Mouse (Mus musculus): ENCODE measurements around the gene Lrrc29. TPM values are rescaled to one million over a fixed set of nuclear protein-coding genes. Genes with fewer than 3 reads are reported as not detected.

Gene Lrrc29
- polyA plus RNA-seq, 1 experiment from 2014 or later = 2.1 TPM

DNA sequence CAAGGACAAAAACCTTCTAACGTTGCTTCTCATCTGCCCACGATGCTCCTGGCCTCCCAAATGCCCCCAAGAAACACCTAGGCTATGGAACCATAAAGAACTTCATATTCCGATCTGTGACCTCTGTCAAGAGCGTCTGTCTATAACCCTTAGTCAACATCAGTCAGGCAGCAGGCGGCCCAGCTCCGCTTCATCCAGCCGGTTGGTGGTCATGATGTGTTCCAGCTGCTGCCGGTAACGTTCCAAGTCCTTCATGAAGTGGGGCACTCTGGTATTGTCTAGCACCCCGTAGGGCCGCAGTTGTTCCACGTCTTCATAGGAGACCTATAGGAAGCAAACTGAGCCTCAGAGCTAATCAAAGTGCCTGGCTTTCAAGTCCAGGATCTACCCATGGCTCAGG lies 44.3 kb downstream of the Lrrc29 start:
- H3K36me3 ChIP-seq (ENCODE audit: control insufficient read depth, insufficient read depth, low read length) = no peaks in the 10 kb centered on the region
- H3K27me3 ChIP-seq (ENCODE audit: control insufficient read depth, insufficient read depth, low read length) = peaks cover 30% of the 10 kb centered on the region
- H3K4me1 ChIP-seq (ENCODE audit: control insufficient read depth, insufficient read depth, low read length) = peaks cover 7% of the 10 kb centered on the region; the same call in 1 of the 2 replicates
- no peak overlapping the region for H3K27ac ChIP-seq (ENCODE audit: low read length)
- no peak overlapping the region for H3K4me2 ChIP-seq (ENCODE audit: low read depth, low read length)
- H3K9me3 ChIP-seq (replicated peaks; ENCODE audit: control insufficient read depth, low read length) = no peaks in the 10 kb centered on the region
- no peak overlapping the region for H3K4me3 ChIP-seq (replicated peaks; ENCODE audit: low read length)
- no peak overlapping the region for H3K9ac ChIP-seq (ENCODE audit: low read length)
- WGBS = 78% methylated on average over 12 of the region's 12 CpGs
- ATAC-seq (ENCODE audit: insufficient read depth, low FRiP score) = no peak

DNA sequence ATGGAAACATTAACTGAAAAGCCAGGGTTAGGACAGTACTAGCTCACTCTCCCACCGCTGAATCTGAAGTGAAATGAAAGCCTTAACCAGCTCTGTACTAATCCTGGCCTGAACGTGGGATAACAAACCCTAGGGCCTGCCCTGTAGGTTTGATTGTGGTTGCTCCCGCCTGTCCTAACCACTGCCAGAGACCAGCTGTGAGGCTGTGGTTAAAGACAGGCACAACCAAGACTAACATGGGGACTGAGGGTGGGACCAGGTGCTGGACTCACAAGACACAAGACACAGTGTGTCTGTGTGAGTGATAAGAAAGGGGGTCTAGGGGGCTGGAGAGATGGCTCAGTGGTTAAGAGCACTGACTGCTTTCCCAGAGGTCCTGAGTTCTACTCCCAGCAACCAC lies 45.5 kb downstream of the Lrrc29 start:
- H3K36me3 ChIP-seq (ENCODE audit: control insufficient read depth, insufficient read depth, low read length) = no peaks in the 10 kb centered on the region

DNA sequence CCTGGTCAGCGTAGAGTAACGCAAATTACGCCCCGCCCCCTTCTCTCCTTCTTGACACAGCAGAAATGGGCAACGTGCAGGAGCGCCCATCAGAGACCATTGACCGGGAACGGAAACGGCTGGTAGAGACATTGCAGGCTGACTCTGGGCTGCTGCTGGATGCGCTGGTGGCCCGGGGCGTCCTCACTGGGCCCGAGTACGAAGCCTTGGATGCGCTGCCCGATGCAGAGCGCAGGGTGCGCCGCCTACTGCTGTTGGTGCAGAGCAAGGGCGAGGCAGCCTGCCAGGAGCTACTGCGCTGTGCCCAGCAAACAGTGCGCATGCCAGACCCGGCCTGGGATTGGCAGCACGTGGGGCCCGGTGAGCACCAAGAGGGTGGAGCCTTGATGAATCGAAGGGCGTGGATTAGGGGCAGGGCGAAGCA lies 47.2 kb downstream of the Lrrc29 start:
- no peaks in the 10 kb centered on the region for H3K36me3 ChIP-seq (ENCODE audit: control insufficient read depth, insufficient read depth, low read length)
- peak; percentile 71 for ATAC-seq (ENCODE audit: insufficient read depth, low FRiP score)
- 2% methylated on average over 28 of the region's 28 CpGs for WGBS
- H3K27me3 ChIP-seq (ENCODE audit: control insufficient read depth, insufficient read depth, low read length) = peaks cover 54% of the 10 kb centered on the region
- peaks cover 16% of the 10 kb centered on the region for H3K4me1 ChIP-seq (ENCODE audit: control insufficient read depth, insufficient read depth, low read length)
- no peak overlapping the region for H3K9ac ChIP-seq (ENCODE audit: low read length)
- no peak overlapping the region for H3K27ac ChIP-seq (ENCODE audit: low read length)
- H3K9me3 ChIP-seq (replicated peaks; ENCODE audit: control insufficient read depth, low read length) = no peaks in the 10 kb centered on the region
- H3K4me2 ChIP-seq (ENCODE audit: low read depth, low read length) = peak overlapping the region; percentile 50
- peak overlapping the region; percentile 22 for H3K4me3 ChIP-seq (replicated peaks; ENCODE audit: low read length)

More for the DNA sequence above, 45.5 kb downstream of the Lrrc29 start:
- Histone ChIP-seq H3K4me2 (ENCODE audit: low read depth, low read length) (no peak overlapping the region), H3K4me3 (replicated peaks; ENCODE audit: low read length) (no peak overlapping the region), H3K9me3 (replicated peaks; ENCODE audit: control insufficient read depth, low read length) (no peaks in the 10 kb centered on the region), H3K9ac (ENCODE audit: low read length) (no peak overlapping the region), H3K4me1 (ENCODE audit: control insufficient read depth, insufficient read depth, low read length) (peaks cover 16% of the 10 kb centered on the region), H3K27ac (ENCODE audit: low read length) (no peak overlapping the region), H3K27me3 (ENCODE audit: control insufficient read depth, insufficient read depth, low read length) (peaks cover 38% of the 10 kb centered on the region)
- ATAC-seq (ENCODE audit: insufficient read depth, low FRiP score) = no peak
- 77% methylated on average over 3 of the region's 3 CpGs for WGBS

DNA sequence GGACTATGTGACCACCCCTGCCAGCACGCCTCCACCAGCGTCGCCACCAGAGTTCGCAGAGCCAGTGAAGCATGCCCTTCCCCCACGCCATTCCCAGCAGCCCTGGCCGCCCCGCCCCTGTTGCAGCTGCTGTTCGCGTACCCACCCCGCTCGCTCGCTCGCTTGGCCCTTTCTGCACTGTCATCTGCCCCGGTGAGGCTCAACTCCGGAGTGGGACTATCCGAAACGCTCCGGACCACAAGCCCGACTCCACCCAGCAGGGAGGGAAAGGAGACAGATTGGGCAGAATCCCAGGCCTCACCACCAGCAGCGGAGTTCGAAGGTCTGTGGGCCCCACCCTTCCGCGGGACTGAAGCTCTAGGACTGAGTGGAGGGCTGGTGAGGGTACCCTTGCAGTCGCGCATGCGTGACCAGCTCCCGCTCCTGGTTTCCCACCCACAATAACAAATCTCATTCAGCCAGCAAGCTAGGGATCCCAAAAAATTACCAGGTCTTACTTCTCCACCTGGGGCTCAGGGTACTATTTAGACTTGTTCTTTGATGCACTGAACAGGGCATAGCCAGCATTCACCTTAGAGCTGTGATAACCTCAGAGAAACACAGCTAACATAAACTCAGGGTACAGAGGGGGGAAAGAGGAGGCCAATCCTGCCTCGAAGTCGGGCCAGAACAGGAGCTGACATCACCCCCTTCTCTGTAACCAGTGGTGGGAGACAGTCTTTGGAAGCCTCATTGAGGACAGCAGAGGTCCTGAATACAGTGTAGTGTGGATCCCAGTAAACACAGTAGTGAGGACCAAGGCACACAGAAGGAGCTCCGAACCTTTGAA lies 49.6 kb downstream of the Lrrc29 start:
- WGBS = 4% methylated on average over 30 of the region's 30 CpGs
- Histone ChIP-seq H3K4me3 (replicated peaks; ENCODE audit: low read length) (peak overlapping the region; percentile 47), H3K36me3 (ENCODE audit: control insufficient read depth, insufficient read depth, low read length) (no peaks in the 10 kb centered on the region), H3K27me3 (ENCODE audit: control insufficient read depth, insufficient read depth, low read length) (peaks cover 68% of the 10 kb centered on the region), H3K9me3 (replicated peaks; ENCODE audit: control insufficient read depth, low read length) (no peaks in the 10 kb centered on the region), H3K4me2 (ENCODE audit: low read depth, low read length) (peak overlapping the region; percentile 68), H3K4me1 (ENCODE audit: control insufficient read depth, insufficient read depth, low read length) (peaks cover 16% of the 10 kb centered on the region), H3K9ac (ENCODE audit: low read length) (peak overlapping the region; percentile 60), H3K27ac (ENCODE audit: low read length) (no peak overlapping the region)
- ATAC-seq (ENCODE audit: insufficient read depth, low FRiP score) = peak; percentile 68; the same call in 1 of the 2 replicates

DNA sequence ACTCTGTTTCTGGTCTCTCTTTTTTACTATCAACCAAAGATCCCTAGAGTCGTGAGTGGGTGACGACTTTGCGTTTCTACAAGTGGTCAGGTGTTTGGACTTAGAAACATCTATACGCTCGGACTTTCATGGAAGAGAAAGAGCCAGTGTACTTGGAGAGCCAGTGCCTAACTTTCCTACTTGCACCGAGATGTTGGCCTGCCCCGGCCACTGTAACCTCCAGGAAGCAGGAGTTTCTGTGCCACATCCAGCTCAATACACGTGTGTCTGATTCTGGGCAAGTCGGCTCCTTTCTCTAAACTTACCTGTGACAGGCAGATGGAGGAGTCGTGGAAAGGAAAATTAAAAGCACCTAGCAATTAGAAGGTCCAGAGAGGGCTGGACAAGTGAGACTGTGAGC lies 50.2 kb downstream of the Lrrc29 start, which contains the start of gene Nol3:
Gene Nol3 (plus strand): TSS at position 301 of the 400 bp plus-strand sequence.
- no peak within 1 kb of the TSS for H3K27ac ChIP-seq (ENCODE audit: low read length)
- peak within 1 kb of the TSS; percentile 47 for H3K4me3 ChIP-seq (replicated peaks; ENCODE audit: low read length)
- peak within 1 kb of the TSS; percentile 60 for H3K9ac ChIP-seq (ENCODE audit: low read length)
- 6% methylated on average over 10 of the region's 10 CpGs for WGBS
- peaks cover 75% of the 10 kb centered on the region for H3K27me3 ChIP-seq (ENCODE audit: control insufficient read depth, insufficient read depth, low read length)
- peak within 1 kb of the TSS; percentile 68 for H3K4me2 ChIP-seq (ENCODE audit: low read depth, low read length)
- no peaks in the 10 kb centered on the region for H3K9me3 ChIP-seq (replicated peaks; ENCODE audit: control insufficient read depth, low read length)
- no peak for ATAC-seq (ENCODE audit: insufficient read depth, low FRiP score)
- H3K4me1 ChIP-seq (ENCODE audit: control insufficient read depth, insufficient read depth, low read length) = peaks cover 17% of the 10 kb centered on the region
- H3K36me3 ChIP-seq (ENCODE audit: control insufficient read depth, insufficient read depth, low read length) = no peaks in the 10 kb centered on the region

DNA sequence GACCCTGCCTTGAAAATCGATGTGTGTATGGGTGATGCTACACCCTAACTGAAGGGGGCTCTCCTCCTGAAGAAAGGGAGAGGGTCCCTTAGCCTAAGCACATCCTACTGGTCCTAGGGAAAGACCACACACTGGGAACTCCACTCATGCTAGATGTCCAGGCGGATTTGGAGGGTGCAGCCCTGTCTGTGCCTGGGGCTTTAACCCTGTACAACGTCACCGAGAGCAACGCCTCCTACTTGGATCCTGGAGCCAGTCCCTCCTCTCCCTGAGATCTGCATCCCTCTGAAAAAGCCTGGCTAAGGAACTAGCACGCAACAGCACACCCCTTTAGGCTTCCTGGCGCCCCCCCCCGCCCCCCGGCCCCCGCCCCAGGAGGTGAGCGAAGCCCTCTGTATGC lies 50.7 kb downstream of the Lrrc29 start:
- H3K36me3 ChIP-seq (ENCODE audit: control insufficient read depth, insufficient read depth, low read length) = no peaks in the 10 kb centered on the region
- peaks cover 22% of the 10 kb centered on the region for H3K4me1 ChIP-seq (ENCODE audit: control insufficient read depth, insufficient read depth, low read length)
- peak overlapping the region; percentile 68 for H3K4me2 ChIP-seq (ENCODE audit: low read depth, low read length)
- H3K9me3 ChIP-seq (replicated peaks; ENCODE audit: control insufficient read depth, low read length) = no peaks in the 10 kb centered on the region
- no peak for ATAC-seq (ENCODE audit: insufficient read depth, low FRiP score)
- WGBS = 7% methylated on average over 11 of the region's 11 CpGs
- peak overlapping the region; percentile 47; the same call in 1 of the 2 replicates for H3K4me3 ChIP-seq (replicated peaks; ENCODE audit: low read length)
- no peak overlapping the region for H3K27ac ChIP-seq (ENCODE audit: low read length)
- H3K9ac ChIP-seq (ENCODE audit: low read length) = no peak overlapping the region; the same call in 1 of the 2 replicates
- peaks cover 80% of the 10 kb centered on the region for H3K27me3 ChIP-seq (ENCODE audit: control insufficient read depth, insufficient read depth, low read length)

DNA sequence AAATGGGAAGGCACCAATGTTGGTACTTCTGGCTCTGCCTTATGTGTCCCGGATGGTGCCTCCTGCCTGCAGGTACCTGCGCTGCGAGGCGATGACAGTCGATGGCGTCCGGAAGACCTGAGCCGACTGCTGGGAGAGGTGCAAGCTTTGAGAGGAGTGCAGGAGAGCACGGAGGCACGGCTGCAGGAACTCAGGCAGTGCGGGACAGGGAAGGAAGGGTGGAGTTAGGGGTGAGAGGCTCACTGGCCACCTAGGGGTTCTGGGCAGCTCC lies 55.2 kb downstream of the Lrrc29 start:
- Histone ChIP-seq H3K9ac (ENCODE audit: low read length) (no peak overlapping the region), H3K9me3 (replicated peaks; ENCODE audit: control insufficient read depth, low read length) (no peaks in the 10 kb centered on the region), H3K4me3 (replicated peaks; ENCODE audit: low read length) (no peak overlapping the region), H3K36me3 (ENCODE audit: control insufficient read depth, insufficient read depth, low read length) (no peaks in the 10 kb centered on the region), H3K4me2 (ENCODE audit: low read depth, low read length) (0 out of 2 replicates have a peak overlapping the region, but pooled peaks have one; percentile 15), H3K27me3 (ENCODE audit: control insufficient read depth, insufficient read depth, low read length) (peaks cover 87% of the 10 kb centered on the region), H3K27ac (ENCODE audit: low read length) (no peak overlapping the region), H3K4me1 (ENCODE audit: control insufficient read depth, insufficient read depth, low read length) (peaks cover 29% of the 10 kb centered on the region)
- 6% methylated on average over 11 of the region's 11 CpGs for WGBS
- no peak for ATAC-seq (ENCODE audit: insufficient read depth, low FRiP score)

DNA sequence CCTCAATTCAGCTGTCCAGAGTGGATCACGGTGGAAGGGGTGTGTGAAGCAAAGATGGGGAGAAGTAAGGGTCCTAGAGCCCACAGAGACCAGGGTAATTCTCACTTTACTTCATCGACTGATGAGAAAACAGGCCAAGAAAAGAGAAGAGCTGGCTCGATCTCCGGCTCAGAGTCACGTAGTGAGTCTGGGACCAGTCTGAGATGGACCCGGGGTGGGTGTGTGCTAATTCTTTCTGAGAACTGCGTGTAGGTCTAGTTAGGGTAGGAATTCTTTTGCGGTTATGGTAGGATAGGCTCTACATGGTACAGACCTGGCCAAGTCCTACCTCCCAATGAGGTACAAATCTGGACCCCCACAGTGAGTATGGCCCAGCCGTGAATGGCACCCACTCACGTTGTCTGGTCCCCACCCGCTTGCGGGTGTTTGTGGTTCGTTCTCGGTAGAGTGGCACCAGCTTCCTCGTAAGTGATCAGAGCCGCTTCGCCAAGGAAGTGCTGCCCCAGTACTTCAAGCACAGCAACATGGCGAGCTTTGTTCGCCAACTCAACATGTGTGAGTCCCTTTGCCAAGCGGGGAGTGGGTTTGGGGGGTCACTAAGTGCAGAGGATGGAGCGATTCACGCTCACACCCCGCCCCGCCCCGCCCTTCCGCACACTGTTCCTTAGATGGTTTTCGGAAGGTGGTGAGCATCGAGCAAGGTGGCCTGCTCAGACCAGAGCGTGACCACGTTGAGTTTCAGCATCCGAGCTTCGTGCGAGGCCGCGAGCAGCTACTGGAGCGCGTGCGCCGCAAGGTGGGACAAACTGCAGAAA lies 55.8 kb downstream of the Lrrc29 start:
- peak overlapping the region; percentile 69 for H3K4me2 ChIP-seq (ENCODE audit: low read depth, low read length)
- H3K4me3 ChIP-seq (replicated peaks; ENCODE audit: low read length) = peak overlapping the region; percentile 49
- WGBS = 8% methylated on average over 39 of the region's 39 CpGs
- H3K36me3 ChIP-seq (ENCODE audit: control insufficient read depth, insufficient read depth, low read length) = no peaks in the 10 kb centered on the region
- ATAC-seq (ENCODE audit: insufficient read depth, low FRiP score) = no peak
- peaks cover 82% of the 10 kb centered on the region for H3K27me3 ChIP-seq (ENCODE audit: control insufficient read depth, insufficient read depth, low read length)
- H3K9ac ChIP-seq (ENCODE audit: low read length) = peak overlapping the region; percentile 61
- H3K9me3 ChIP-seq (replicated peaks; ENCODE audit: control insufficient read depth, low read length) = no peaks in the 10 kb centered on the region
- no peak overlapping the region for H3K27ac ChIP-seq (ENCODE audit: low read length)
- peaks cover 29% of the 10 kb centered on the region for H3K4me1 ChIP-seq (ENCODE audit: control insufficient read depth, insufficient read depth, low read length)

DNA sequence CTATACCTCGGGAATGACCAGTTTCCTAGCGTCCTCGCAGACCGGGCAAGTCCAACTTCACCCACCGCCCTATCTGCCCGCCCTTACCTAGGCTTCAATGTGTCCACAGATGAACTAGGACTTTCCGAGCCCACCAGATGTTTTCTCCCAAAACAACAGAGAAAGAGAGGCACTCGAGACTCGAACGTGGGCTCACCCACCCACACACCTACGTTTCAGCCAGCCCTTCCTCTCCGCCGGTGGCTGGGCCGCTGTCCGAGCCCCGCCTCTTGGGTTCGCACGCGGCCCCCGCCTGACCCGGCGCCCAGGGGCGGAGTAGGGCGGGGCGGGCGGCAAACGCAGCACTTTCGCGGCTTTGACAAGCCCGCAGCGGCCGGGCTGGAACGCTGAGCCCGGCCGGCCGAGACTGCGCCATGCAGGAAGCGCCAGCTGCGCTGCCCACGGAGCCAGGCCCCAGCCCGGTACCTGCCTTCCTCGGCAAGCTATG lies 56.6 kb downstream of the Lrrc29 start, which contains the start of gene Hsf4:
Gene Hsf4 (plus strand): TSS at position 341 of the 487 bp plus-strand sequence.
- no peak within 1 kb of the TSS for H3K27ac ChIP-seq (ENCODE audit: low read length)
- under 1% methylated on average over 42 of the region's 42 CpGs for WGBS
- H3K9me3 ChIP-seq (replicated peaks; ENCODE audit: control insufficient read depth, low read length) = no peaks in the 10 kb centered on the region
- H3K4me1 ChIP-seq (ENCODE audit: control insufficient read depth, insufficient read depth, low read length) = peaks cover 33% of the 10 kb centered on the region
- peak within 1 kb of the TSS; percentile 61 for H3K9ac ChIP-seq (ENCODE audit: low read length)
- peak; percentile 58; the same call in 1 of the 2 replicates for ATAC-seq (ENCODE audit: insufficient read depth, low FRiP score)
- peaks cover 74% of the 10 kb centered on the region for H3K27me3 ChIP-seq (ENCODE audit: control insufficient read depth, insufficient read depth, low read length)
- no peaks in the 10 kb centered on the region for H3K36me3 ChIP-seq (ENCODE audit: control insufficient read depth, insufficient read depth, low read length)
- H3K4me3 ChIP-seq (replicated peaks; ENCODE audit: low read length) = peak within 1 kb of the TSS; percentile 49
- H3K4me2 ChIP-seq (ENCODE audit: low read depth, low read length) = peak within 1 kb of the TSS; percentile 69
